Mouse (Mus musculus): ENCODE data around the gene Tmem138. TPM values are rescaled to one million over a fixed set of nuclear protein-coding genes. Genes with fewer than 3 reads are reported as not detected.

Tmem138 gene
- polyA plus RNA-seq, 1 experiment: 16.0 TPM

DNA sequence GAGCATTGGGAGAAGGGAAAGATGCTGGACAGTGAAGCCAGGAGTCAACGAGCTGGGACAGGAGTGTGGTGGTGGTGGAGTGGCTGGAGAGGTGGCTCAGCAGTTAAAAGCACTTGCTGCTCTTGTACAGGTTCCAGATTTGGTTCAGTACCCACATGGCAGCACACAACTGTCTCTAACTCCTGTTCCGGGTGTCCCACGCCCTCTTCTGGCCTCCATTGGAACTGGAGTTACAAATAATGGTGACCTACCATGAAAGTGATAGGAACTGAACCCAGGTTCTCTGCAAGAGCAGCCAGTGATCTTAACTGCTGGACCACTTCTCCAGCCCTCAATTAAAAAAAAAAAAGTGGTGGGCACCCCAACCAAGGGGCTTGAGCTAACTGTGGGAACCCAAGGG, 21.0 kb upstream of the Tmem138 start:
- H3ac ChIP-seq (ENCODE audit: control insufficient read depth, insufficient read length): no peak overlapping the region
- no peak overlapping the region for H3K4me2 ChIP-seq (ENCODE audit: low read depth)
- no peaks in the 10 kb centered on the region for H3K36me3 ChIP-seq (ENCODE audit: control insufficient read depth, insufficient read depth)
- no peak for TF ChIP-seq E2F4 (IDR thresholded peaks at IDR 0.05; ENCODE audit: insufficient read depth)
- no peak for TF ChIP-seq CEBPB (IDR thresholded peaks at IDR 0.05; ENCODE audit: insufficient read depth, poor library complexity, severe bottlenecking)
- TF ChIP-seq POLR2A (IDR thresholded peaks at IDR 0.05; ENCODE audit: insufficient read length, low read depth): no peak
- no peaks in the 10 kb centered on the region for H3K27me3 ChIP-seq (ENCODE audit: control insufficient read depth, insufficient read depth, insufficient read length)
- no peaks in the 10 kb centered on the region for H3K79me2 ChIP-seq (ENCODE audit: control insufficient read depth, insufficient read depth)
- H3K4me3 ChIP-seq: no peak overlapping the region

GRCm38 (mm10) chr19:10591659-10592377, 14.7 kb upstream of the Tmem138 start:
- no peak overlapping the region for H3K4me2 ChIP-seq (ENCODE audit: low read depth)
- H3K4me3 ChIP-seq: no peak overlapping the region
- no peaks in the 10 kb centered on the region for H3K27me3 ChIP-seq (ENCODE audit: control insufficient read depth, insufficient read depth, insufficient read length)
- TF ChIP-seq TCF12 (IDR thresholded peaks at IDR 0.05; ENCODE audit: insufficient read depth, poor library complexity, severe bottlenecking): no peak
- TF ChIP-seq MYOD1 (IDR thresholded peaks at IDR 0.05; ENCODE audit: control insufficient read depth in 1 of 3, insufficient read length in 2 of 3, low read depth in 2 of 3): no peak
- no peak for TF ChIP-seq REST (IDR thresholded peaks at IDR 0.05; ENCODE audit: insufficient read depth, insufficient read length)
- no peak for TF ChIP-seq SRF (IDR thresholded peaks at IDR 0.05; ENCODE audit: control insufficient read depth, insufficient read length, low read depth)
- TF ChIP-seq USF1 (IDR thresholded peaks at IDR 0.05; ENCODE audit: low read depth): no peak
- no peak for TF ChIP-seq CEBPB (IDR thresholded peaks at IDR 0.05; ENCODE audit: insufficient read depth, poor library complexity, severe bottlenecking)
- TF ChIP-seq E2F4 (IDR thresholded peaks at IDR 0.05; ENCODE audit: insufficient read depth): no peak
- TF ChIP-seq TCF3 (IDR thresholded peaks at IDR 0.05; ENCODE audit: insufficient read length, low read depth): no peak
- no peak for TF ChIP-seq MYOG (IDR thresholded peaks at IDR 0.05; ENCODE audit: control insufficient read depth in 1 of 3, insufficient read depth in 1 of 3, insufficient read length in 2 of 3, low read depth in 2 of 3)
- TF ChIP-seq POLR2AphosphoS2 (IDR thresholded peaks at IDR 0.05; ENCODE audit: insufficient read length, low read depth): no peak
- TF ChIP-seq MAX (IDR thresholded peaks at IDR 0.05; ENCODE audit: low read depth): no peak
- no peak for TF ChIP-seq POLR2A (IDR thresholded peaks at IDR 0.05; ENCODE audit: insufficient read length, low read depth)
- H3ac ChIP-seq (ENCODE audit: control insufficient read depth, insufficient read length): no peak overlapping the region
- H3K36me3 ChIP-seq (ENCODE audit: control insufficient read depth, insufficient read depth): no peaks in the 10 kb centered on the region
- H3K79me2 ChIP-seq (ENCODE audit: control insufficient read depth, insufficient read depth): no peaks in the 10 kb centered on the region

GRCm38 (mm10) chr19:10590301-10590700, 13.1 kb upstream of the Tmem138 start:
- TF ChIP-seq POLR2A (IDR thresholded peaks at IDR 0.05; ENCODE audit: insufficient read length, low read depth) (no peak), SRF (IDR thresholded peaks at IDR 0.05; ENCODE audit: control insufficient read depth, insufficient read length, low read depth) (no peak), MYOG (IDR thresholded peaks at IDR 0.05; ENCODE audit: control insufficient read depth in 1 of 3, insufficient read depth in 1 of 3, insufficient read length in 2 of 3, low read depth in 2 of 3) (no peak), MYOD1 (IDR thresholded peaks at IDR 0.05; ENCODE audit: control insufficient read depth in 1 of 3, insufficient read length in 2 of 3, low read depth in 2 of 3) (no peak), E2F4 (IDR thresholded peaks at IDR 0.05; ENCODE audit: insufficient read depth) (no peak), REST (IDR thresholded peaks at IDR 0.05; ENCODE audit: insufficient read depth, insufficient read length) (no peak), USF1 (IDR thresholded peaks at IDR 0.05; ENCODE audit: low read depth) (no peak), POLR2AphosphoS2 (IDR thresholded peaks at IDR 0.05; ENCODE audit: insufficient read length, low read depth) (no peak), CEBPB (IDR thresholded peaks at IDR 0.05; ENCODE audit: insufficient read depth, poor library complexity, severe bottlenecking) (no peak), TCF3 (IDR thresholded peaks at IDR 0.05; ENCODE audit: insufficient read length, low read depth) (no peak), TCF12 (IDR thresholded peaks at IDR 0.05; ENCODE audit: insufficient read depth, poor library complexity, severe bottlenecking) (no peak), MAX (IDR thresholded peaks at IDR 0.05; ENCODE audit: low read depth) (no peak)
- H3K36me3 ChIP-seq (ENCODE audit: control insufficient read depth, insufficient read depth): no peaks in the 10 kb centered on the region
- no peaks in the 10 kb centered on the region for H3K27me3 ChIP-seq (ENCODE audit: control insufficient read depth, insufficient read depth, insufficient read length)
- H3K4me3 ChIP-seq: no peak overlapping the region
- H3K4me2 ChIP-seq (ENCODE audit: low read depth): no peak overlapping the region
- H3ac ChIP-seq (ENCODE audit: control insufficient read depth, insufficient read length): no peak overlapping the region
- H3K79me2 ChIP-seq (ENCODE audit: control insufficient read depth, insufficient read depth): no peaks in the 10 kb centered on the region

DNA sequence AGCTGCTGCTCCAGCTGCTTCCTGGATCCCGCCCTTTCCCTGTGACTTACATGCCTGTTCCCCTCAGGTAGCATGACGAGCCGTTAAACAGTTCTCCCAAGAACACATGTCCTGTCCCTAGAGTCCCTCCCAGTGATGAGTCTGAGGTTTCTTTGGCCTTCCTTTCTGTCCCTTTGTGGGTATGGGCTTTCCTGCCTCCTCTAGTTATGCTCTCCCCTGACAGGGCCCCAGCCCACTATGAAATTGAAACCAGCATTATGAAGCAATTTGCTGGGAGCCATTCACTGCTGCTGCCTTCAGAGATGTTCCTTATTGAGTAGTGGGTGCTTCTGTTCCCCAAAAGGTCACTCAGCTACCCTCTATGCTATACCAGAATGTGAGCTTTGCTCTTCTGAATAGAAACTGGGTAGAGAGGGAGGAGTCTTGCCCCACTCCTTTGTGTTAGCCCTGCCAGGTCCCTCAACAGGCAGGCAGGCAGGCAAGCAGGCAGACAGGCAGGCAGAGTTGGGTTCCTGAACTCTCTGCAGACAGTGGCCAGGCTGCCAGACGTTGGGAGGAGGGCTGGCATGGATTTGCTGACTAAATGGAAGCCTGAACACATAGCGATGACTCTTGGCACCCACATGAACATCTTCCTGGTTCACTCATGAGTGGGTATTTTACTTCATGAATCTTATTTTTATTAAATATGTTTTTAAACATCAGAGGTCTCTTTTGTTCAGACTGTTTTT, 12.1 kb upstream of the Tmem138 start:
- TF ChIP-seq POLR2A (IDR thresholded peaks at IDR 0.05; ENCODE audit: insufficient read length, low read depth) (no peak), MYOD1 (IDR thresholded peaks at IDR 0.05; ENCODE audit: control insufficient read depth in 1 of 3, insufficient read length in 2 of 3, low read depth in 2 of 3) (no peak), TCF3 (IDR thresholded peaks at IDR 0.05; ENCODE audit: insufficient read length, low read depth) (no peak), POLR2AphosphoS2 (IDR thresholded peaks at IDR 0.05; ENCODE audit: insufficient read length, low read depth) (no peak), REST (IDR thresholded peaks at IDR 0.05; ENCODE audit: insufficient read depth, insufficient read length) (no peak), USF1 (IDR thresholded peaks at IDR 0.05; ENCODE audit: low read depth) (no peak), CEBPB (IDR thresholded peaks at IDR 0.05; ENCODE audit: insufficient read depth, poor library complexity, severe bottlenecking) (no peak), E2F4 (IDR thresholded peaks at IDR 0.05; ENCODE audit: insufficient read depth) (no peak), MYOG (IDR thresholded peaks at IDR 0.05; ENCODE audit: control insufficient read depth in 1 of 3, insufficient read depth in 1 of 3, insufficient read length in 2 of 3, low read depth in 2 of 3) (no peak), SRF (IDR thresholded peaks at IDR 0.05; ENCODE audit: control insufficient read depth, insufficient read length, low read depth) (no peak), TCF12 (IDR thresholded peaks at IDR 0.05; ENCODE audit: insufficient read depth, poor library complexity, severe bottlenecking) (no peak)
- no peak overlapping the region for H3K4me2 ChIP-seq (ENCODE audit: low read depth)
- no peaks in the 10 kb centered on the region for H3K36me3 ChIP-seq (ENCODE audit: control insufficient read depth, insufficient read depth)
- no peaks in the 10 kb centered on the region for H3K79me2 ChIP-seq (ENCODE audit: control insufficient read depth, insufficient read depth)
- no peak overlapping the region for H3ac ChIP-seq (ENCODE audit: control insufficient read depth, insufficient read length)
- no peaks in the 10 kb centered on the region for H3K27me3 ChIP-seq (ENCODE audit: control insufficient read depth, insufficient read depth, insufficient read length)
- H3K4me3 ChIP-seq: no peak overlapping the region
